In genomic region chr5:142800656-142801055, GRCm38 (mm10) we compare ENCODE assay signal across 13 mouse cellular contexts. TPM values are rescaled to one million over a fixed set of nuclear protein-coding genes. Genes with fewer than 3 reads are reported as not detected.
DNase-seq lines count a peak whose midpoint lies in the region; ATAC-seq and TF ChIP-seq lines count a peak whose summit lies in the region.
"Had no signal": no experiment of that assay in that cellular context is flagged by ENCODE, and none has a peak within 500 bp of the region (broad histone marks: within the 10 kb centered on the region; RNA-seq: fewer than 3 reads in every experiment).

No protein-coding gene starts in this region.

- ATAC-seq in heart, embryonic 13.5 days (ENCODE audit: extremely low read depth, insufficient number of reproducible peaks, low FRiP score, low TSS enrichment) = no peak
- ATAC-seq in neural tube, embryonic 13.5 days (ENCODE audit: low read depth) = no peak
- no peak for ATAC-seq in neural tube, embryonic 15.5 days (ENCODE audit: low FRiP score)
- no peak for ATAC-seq in liver, embryonic 13.5 days (ENCODE audit: low read depth)
- no peak for ATAC-seq in midbrain, postnatal 0 days (ENCODE audit: low FRiP score)

- H3K4me2 ChIP-seq in heart, embryonic 13.5 days = 0 out of 2 replicates have a peak overlapping the region, but pooled peaks have one; percentile 1
- H3K4me2 ChIP-seq in neural tube, embryonic 13.5 days = no peak overlapping the region
- H3K4me2 ChIP-seq in neural tube, embryonic 15.5 days = no peak overlapping the region
- H3K4me2 ChIP-seq in liver, embryonic 13.5 days = peak overlapping the region; percentile 66
- 0 out of 2 replicates have a peak overlapping the region, but pooled peaks have one; percentile 9 for H3K4me2 ChIP-seq in midbrain, postnatal 0 days (ENCODE audit: low read depth, low read length, poor library complexity, severe bottlenecking)
- H3K4me2 ChIP-seq: embryonic facial prominence, embryonic 12.5 days had no signal

- no peak overlapping the region for H3K4me3 ChIP-seq in heart, embryonic 13.5 days
- no peak overlapping the region for H3K4me3 ChIP-seq in neural tube, embryonic 13.5 days
- no peak overlapping the region for H3K4me3 ChIP-seq in neural tube, embryonic 15.5 days (replicated peaks)
- peak overlapping the region; percentile 44; the same call in 1 of the 2 replicates for H3K4me3 ChIP-seq in liver, embryonic 13.5 days (replicated peaks)
- no peak overlapping the region for H3K4me3 ChIP-seq in midbrain, postnatal 0 days (ENCODE audit: low read depth, low read length)
- H3K4me3 ChIP-seq: embryonic facial prominence, embryonic 12.5 days had no signal

- peak overlapping the region; percentile 51 for H3K9ac ChIP-seq in heart, embryonic 13.5 days
- peak overlapping the region; percentile 22; the same call in 1 of the 2 replicates for H3K9ac ChIP-seq in neural tube, embryonic 13.5 days
- H3K9ac ChIP-seq in neural tube, embryonic 15.5 days (replicated peaks) = no peak overlapping the region
- peak overlapping the region; percentile 68 for H3K9ac ChIP-seq in liver, embryonic 13.5 days
- H3K9ac ChIP-seq in midbrain, postnatal 0 days (replicated peaks; ENCODE audit: low read length, poor library complexity, severe bottlenecking) = no peak overlapping the region
- H3K9ac ChIP-seq: embryonic facial prominence, embryonic 12.5 days had no signal

- peaks cover 20% of the 10 kb centered on the region for H3K36me3 ChIP-seq in heart, embryonic 13.5 days
- 0 out of 2 replicates have a peak, but pooled peaks cover 11% of the 10 kb centered on the region for H3K36me3 ChIP-seq in neural tube, embryonic 13.5 days
- no peaks in the 10 kb centered on the region for H3K36me3 ChIP-seq in neural tube, embryonic 15.5 days
- no peaks in the 10 kb centered on the region for H3K36me3 ChIP-seq in liver, embryonic 13.5 days
- H3K36me3 ChIP-seq in midbrain, postnatal 0 days (ENCODE audit: insufficient read depth, low read length) = no peaks in the 10 kb centered on the region

- H3K4me1 ChIP-seq in heart, embryonic 13.5 days = peaks cover 92% of the 10 kb centered on the region
- H3K4me1 ChIP-seq in neural tube, embryonic 13.5 days (replicated peaks) = peaks cover 98% of the 10 kb centered on the region
- H3K4me1 ChIP-seq in neural tube, embryonic 15.5 days = peaks cover 93% of the 10 kb centered on the region
- H3K4me1 ChIP-seq in liver, embryonic 13.5 days (replicated peaks) = peaks cover 86% of the 10 kb centered on the region
- H3K4me1 ChIP-seq in midbrain, postnatal 0 days (ENCODE audit: insufficient read depth, low read length) = peaks cover 23% of the 10 kb centered on the region

- H3K27ac ChIP-seq in heart, embryonic 13.5 days (replicated peaks) = peak overlapping the region; percentile 87
- no peak overlapping the region for H3K27ac ChIP-seq in neural tube, embryonic 13.5 days (replicated peaks)
- no peak overlapping the region for H3K27ac ChIP-seq in neural tube, embryonic 15.5 days (replicated peaks)
- H3K27ac ChIP-seq in liver, embryonic 13.5 days = peak overlapping the region; percentile 94
- H3K27ac ChIP-seq in midbrain, postnatal 0 days (ENCODE audit: low read depth, low read length) = no peak overlapping the region
- H3K27ac ChIP-seq: embryonic facial prominence, embryonic 12.5 days had no signal

- DNase-seq in heart, adult 11 months = no peak
- no peak for DNase-seq in liver, embryonic 13.5 days
- no peak for DNase-seq in midbrain, postnatal 0 days (ENCODE audit: low spot score)
- DNase-seq in retina, embryonic 14.5 days (ENCODE audit: low spot score) = no peak
- no peak for DNase-seq in B cell, adult 2 months
- DNase-seq: adrenal gland, adult 8-10 months; cerebellum, adult 9-11 months; lung, adult 18-20 months; retina, postnatal 1 day had no signal

- no peaks in the 10 kb centered on the region for H3K9me3 ChIP-seq in heart, embryonic 13.5 days
- H3K9me3 ChIP-seq in neural tube, embryonic 13.5 days = no peaks in the 10 kb centered on the region
- H3K9me3 ChIP-seq in neural tube, embryonic 15.5 days (replicated peaks) = no peaks in the 10 kb centered on the region
- H3K9me3 ChIP-seq in liver, embryonic 13.5 days (replicated peaks) = no peaks in the 10 kb centered on the region
- no peaks in the 10 kb centered on the region for H3K9me3 ChIP-seq in midbrain, postnatal 0 days (ENCODE audit: low read length)
- H3K9me3 ChIP-seq: embryonic facial prominence, embryonic 12.5 days had no signal

- WGBS in heart, embryonic 13.5 days = 27% methylated on average over 6 of the region's 6 CpGs
- 25% methylated on average over 6 of the region's 6 CpGs for WGBS in neural tube, embryonic 13.5 days
- WGBS in neural tube, embryonic 15.5 days = 19% methylated on average over 6 of the region's 6 CpGs
- WGBS in liver, embryonic 13.5 days (ENCODE audit: insufficient replicate concordance) = 17% methylated on average over 6 of the region's 6 CpGs
- 16% methylated on average over 6 of the region's 6 CpGs for WGBS in midbrain, postnatal 0 days

- no peak for TF ChIP-seq CTCF in midbrain, postnatal 0 days (IDR thresholded peaks at IDR 0.05)

- no peaks in the 10 kb centered on the region for H3K27me3 ChIP-seq in heart, embryonic 13.5 days (replicated peaks)
- no peaks in the 10 kb centered on the region for H3K27me3 ChIP-seq in neural tube, embryonic 13.5 days
- H3K27me3 ChIP-seq in neural tube, embryonic 15.5 days (replicated peaks) = no peaks in the 10 kb centered on the region
- H3K27me3 ChIP-seq in liver, embryonic 13.5 days = no peaks in the 10 kb centered on the region
- H3K27me3 ChIP-seq in midbrain, postnatal 0 days (ENCODE audit: insufficient read depth, low read length) = no peaks in the 10 kb centered on the region
- H3K27me3 ChIP-seq: embryonic facial prominence, embryonic 12.5 days had no signal

RNA-seq across cellular contexts. Expression of gene Tnrc18, which starts 16.8 kb away (rescaled TPM):
- polyA plus RNA-seq in heart, embryonic 13.5 days (2015; fragmentation: Nextera tagmentation; extraction: Ambion mirVana) = 15.9 and 18.6 TPM in 2 replicates
- polyA plus RNA-seq in neural tube, embryonic 13.5 days (2015; fragmentation: Nextera tagmentation; extraction: Ambion mirVana) = 30.3 and 31.1 TPM in 2 replicates
- polyA plus RNA-seq in neural tube, embryonic 15.5 days (2015; fragmentation: Nextera tagmentation; extraction: Ambion mirVana) = 22.5 and 26.0 TPM in 2 replicates
- polyA plus RNA-seq in liver, embryonic 13.5 days (2015; fragmentation: Nextera tagmentation; extraction: Ambion mirVana) = 2.4 and 2.5 TPM in 2 replicates
- total RNA-seq in midbrain, postnatal 0 days (2014; rRNA removed) = 114 and 142 TPM in 2 replicates
- polyA plus RNA-seq in midbrain, postnatal 0 days (2015; fragmentation: Nextera tagmentation; extraction: Ambion mirVana) = 17.4 and 19.4 TPM in 2 replicates

Comparison
In these comparisons a context has a peak if more than half of its experiments do, and no peak if none do; other contexts are left out.
1. H3K9ac ChIP-seq: peak in heart, embryonic 13.5 days (single experiment), neural tube, embryonic 13.5 days (single experiment) and liver, embryonic 13.5 days (single experiment); none in neural tube, embryonic 15.5 days (single experiment) and midbrain, postnatal 0 days (single experiment).
2. H3K27ac ChIP-seq: peak in heart, embryonic 13.5 days (single experiment) and liver, embryonic 13.5 days (single experiment); none in neural tube, embryonic 13.5 days (single experiment), neural tube, embryonic 15.5 days (single experiment) and midbrain, postnatal 0 days (single experiment).
3. H3K4me2 ChIP-seq: peak in heart, embryonic 13.5 days (single experiment), liver, embryonic 13.5 days (single experiment) and midbrain, postnatal 0 days (single experiment); none in neural tube, embryonic 13.5 days (single experiment) and neural tube, embryonic 15.5 days (single experiment).